Mouse (Mus musculus) heart, embryonic 12.5 days (tissue): Measurements from ENCODE around the gene Aip. TPM values are rescaled to one million over a fixed set of nuclear protein-coding genes. Genes with fewer than 3 reads are reported as not detected.

Experiments
- ATAC-seq: fragments of 200-750 bp; cut with Nextera tagmentation; 2 replicates; pipeline ENCODE4 v1.8.0; 2017; ENCODE audit warnings: moderate TSS enrichment, moderate library complexity; ENCODE audit not compliant: insufficient number of reproducible peaks, low FRiP score
- H3K27ac ChIP-seq: fragments of 300-500 bp; sonication (generic); 2 replicates; pipeline ENCODE4 v1.5.1; 2016; ENCODE audit warnings: mild to moderate bottlenecking, moderate library complexity; ENCODE audit not compliant: poor library complexity, severe bottlenecking
- H3K27me3 ChIP-seq: fragments of 300-500 bp; sonication (generic); replicated peaks from 2 replicates; pipeline ENCODE4 v1.6.1; 2016; ENCODE audit warnings: mild to moderate bottlenecking, moderate library complexity
- H3K36me3 ChIP-seq: fragments of 300-500 bp; sonication (generic); 2 replicates; pipeline ENCODE4 v1.6.1; 2016; ENCODE audit warnings: mild to moderate bottlenecking, moderate library complexity
- H3K4me1 ChIP-seq: fragments of 300-500 bp; sonication (generic); replicated peaks from 2 replicates; pipeline ENCODE4 v1.6.1; 2016; ENCODE audit warnings: mild to moderate bottlenecking
- H3K4me2 ChIP-seq: fragments of 300-500 bp; sonication (generic); 2 replicates; pipeline ENCODE4 v1.6.1; 2016; ENCODE audit warnings: mild to moderate bottlenecking, moderate library complexity
- H3K4me3 ChIP-seq: fragments of 300-500 bp; sonication (generic); 2 replicates; pipeline ENCODE4 v1.5.1; 2016; ENCODE audit warnings: mild to moderate bottlenecking
- H3K9ac ChIP-seq: fragments of 300-500 bp; sonication (generic); 2 replicates; pipeline ENCODE4 v1.6.1; 2016; ENCODE audit warnings: mild to moderate bottlenecking, moderate library complexity
- H3K9me3 ChIP-seq: fragments of 300-500 bp; sonication (generic); replicated peaks from 2 replicates; pipeline ENCODE4 v1.6.1; 2016; ENCODE audit warnings: mild to moderate bottlenecking, moderate library complexity
- WGBS: fragments of 180-500 bp; shearing (Covaris S2); methylation state at CpG from one replicate; pipeline ENCODE4 v1.1.7; 2016; 5-methylcytosine and 5-hydroxymethylcytosine counted together
- polyA plus RNA-seq: library from polyadenylated mRNA; unstranded; fragments of >200 nt; fragmentation: Nextera tagmentation; extraction: Ambion mirVana; gene quantifications from 2 replicates; pipeline ENCODE4 v1.2.1, GENCODE M21; 2016

Aip gene
- polyA plus RNA-seq, 1 experiment from 2014 or later, result 80.4 TPM

DNA sequence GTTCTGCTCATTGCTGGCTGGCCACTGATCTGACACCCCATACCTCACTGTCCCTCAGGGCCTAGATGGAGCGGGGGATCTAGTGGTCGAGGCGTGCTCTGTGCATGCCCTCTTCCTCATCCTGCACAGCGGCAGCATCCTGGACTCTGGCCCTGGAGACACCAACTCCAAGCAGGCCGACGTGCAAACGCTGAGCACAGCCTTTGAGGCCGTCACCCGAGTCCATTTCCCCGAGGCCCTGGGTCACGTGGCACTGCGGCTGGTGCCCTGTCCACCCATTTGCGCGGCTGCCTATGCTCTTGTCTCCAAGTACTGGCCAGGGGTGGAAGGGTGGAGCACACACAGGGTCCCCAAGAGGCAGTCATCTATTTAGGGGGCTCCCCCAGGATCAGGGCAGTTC lies 19.0 kb downstream of the Aip start:
- peaks cover 26% of the 10 kb centered on the region for H3K36me3 ChIP-seq
- H3K4me1 ChIP-seq, result no peaks in the 10 kb centered on the region
- no peaks in the 10 kb centered on the region for H3K9me3 ChIP-seq
- H3K9ac ChIP-seq, result no peak overlapping the region
- H3K4me3 ChIP-seq, result no peak overlapping the region
- no peak overlapping the region for H3K27ac ChIP-seq
- WGBS, result 82% methylated on average over 14 of the region's 14 CpGs
- H3K27me3 ChIP-seq, result peaks cover 34% of the 10 kb centered on the region
- H3K4me2 ChIP-seq, result no peak overlapping the region
- ATAC-seq, result no peak

- H3K4me2 ChIP-seq, result no peak overlapping the region
- peaks cover 14% of the 10 kb centered on the region for H3K4me1 ChIP-seq
- ATAC-seq, result no peak
- H3K27ac ChIP-seq, result no peak overlapping the region
- H3K27me3 ChIP-seq, result peaks cover 50% of the 10 kb centered on the region
- H3K9me3 ChIP-seq, result no peaks in the 10 kb centered on the region
- peaks cover 19% of the 10 kb centered on the region; the same call in 1 of the 2 replicates for H3K36me3 ChIP-seq
- no peak overlapping the region for H3K4me3 ChIP-seq
- no peak overlapping the region for H3K9ac ChIP-seq
- WGBS, result 83% methylated on average over 16 of the region's 16 CpGs
Observed at GRCm38 (mm10) chr19:4104675-4105194, 20.9 kb downstream of the Aip start.

DNA sequence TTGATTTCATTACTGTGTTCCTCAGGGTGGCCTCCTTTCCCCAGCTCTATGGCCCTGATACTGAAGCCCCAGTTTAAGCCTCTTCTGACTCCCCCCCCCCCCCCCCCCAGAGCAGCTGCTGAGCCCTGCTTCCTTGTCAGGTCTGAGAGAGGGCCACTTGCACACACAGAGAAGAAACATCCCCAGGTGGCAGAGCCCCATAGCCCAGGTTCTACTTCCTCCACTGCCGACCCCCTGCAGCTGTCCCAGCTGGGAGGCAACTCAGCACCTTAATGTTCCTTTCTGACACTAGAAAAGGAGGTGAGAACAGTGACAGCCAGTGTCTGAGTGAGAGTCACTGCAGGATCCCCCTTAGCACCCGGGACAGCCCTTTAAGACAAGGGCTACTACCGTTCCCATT lies 21.9 kb downstream of the Aip start:
- H3K4me3 ChIP-seq, result no peak overlapping the region
- no peak overlapping the region for H3K27ac ChIP-seq
- no peak overlapping the region for H3K4me2 ChIP-seq
- H3K9ac ChIP-seq, result no peak overlapping the region
- ATAC-seq, result no peak
- WGBS, result 41% methylated on average over 3 of the region's 3 CpGs
- peaks cover 50% of the 10 kb centered on the region for H3K27me3 ChIP-seq
- H3K4me1 ChIP-seq, result peaks cover 23% of the 10 kb centered on the region
- no peaks in the 10 kb centered on the region for H3K9me3 ChIP-seq
- H3K36me3 ChIP-seq, result peaks cover 19% of the 10 kb centered on the region; the same call in 1 of the 2 replicates

GRCm38 (mm10) chr19:4103294-4103693 lies 22.4 kb downstream of the Aip start:
- ATAC-seq, result no peak
- peaks cover 28% of the 10 kb centered on the region for H3K4me1 ChIP-seq
- H3K27me3 ChIP-seq, result peaks cover 50% of the 10 kb centered on the region
- H3K4me2 ChIP-seq, result no peak overlapping the region
- H3K4me3 ChIP-seq, result no peak overlapping the region
- H3K9ac ChIP-seq, result no peak overlapping the region
- WGBS, result 92% methylated on average over 18 of the region's 18 CpGs
- H3K9me3 ChIP-seq, result no peaks in the 10 kb centered on the region
- peaks cover 19% of the 10 kb centered on the region; the same call in 1 of the 2 replicates for H3K36me3 ChIP-seq
- no peak overlapping the region for H3K27ac ChIP-seq

DNA sequence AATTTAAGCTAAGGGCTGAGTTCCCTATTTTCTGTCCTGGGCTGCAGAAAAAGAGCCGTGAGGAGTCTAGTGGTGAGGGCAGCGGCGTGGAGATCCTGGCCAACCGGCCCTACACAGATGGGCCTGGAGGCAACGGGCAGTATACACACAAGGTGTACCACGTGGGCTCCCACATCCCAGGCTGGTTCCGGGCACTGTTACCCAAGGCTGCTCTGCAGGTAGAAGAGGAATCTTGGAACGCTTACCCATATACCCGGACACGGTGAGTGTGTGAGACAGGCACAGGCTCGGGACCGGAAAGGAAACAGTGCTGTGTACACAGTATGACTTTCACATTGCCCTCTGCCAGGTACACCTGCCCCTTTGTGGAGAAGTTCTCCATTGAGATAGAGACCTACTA lies 23.0 kb downstream of the Aip start:
- peaks cover 19% of the 10 kb centered on the region; the same call in 1 of the 2 replicates for H3K36me3 ChIP-seq
- no peak overlapping the region for H3K9ac ChIP-seq
- no peaks in the 10 kb centered on the region for H3K9me3 ChIP-seq
- WGBS, result 89% methylated on average over 12 of the region's 12 CpGs
- H3K4me1 ChIP-seq, result peaks cover 33% of the 10 kb centered on the region
- ATAC-seq, result no peak
- H3K27me3 ChIP-seq, result peaks cover 50% of the 10 kb centered on the region
- H3K27ac ChIP-seq, result no peak overlapping the region
- no peak overlapping the region for H3K4me2 ChIP-seq
- no peak overlapping the region for H3K4me3 ChIP-seq

- WGBS, result 79% methylated on average over 2 of the region's 2 CpGs
Observed at GRCm38 (mm10) chr19:4102049-4102448, 23.6 kb downstream of the Aip start.

DNA sequence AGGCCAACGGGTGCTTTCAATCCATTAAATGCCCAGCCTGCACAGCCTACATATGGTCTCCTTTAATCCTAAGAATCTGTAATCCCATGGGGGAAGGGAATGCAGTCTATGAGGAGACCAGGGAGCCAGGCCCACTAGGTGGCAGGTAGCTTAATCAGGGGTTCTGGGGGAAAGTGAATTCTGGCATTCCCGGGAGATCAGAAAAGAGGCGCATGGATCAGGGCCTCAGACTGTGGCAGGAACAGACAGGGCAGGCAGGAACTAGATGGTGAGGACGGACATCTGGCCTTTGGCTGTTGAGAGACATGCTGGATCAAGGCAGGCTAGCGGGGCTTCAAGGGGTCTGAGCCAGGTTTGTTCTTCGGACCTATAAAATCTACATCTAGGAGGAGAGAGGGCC lies 24.2 kb downstream of the Aip start:
- 0 out of 2 replicates have a peak overlapping the region, but pooled peaks have one; percentile 59 for H3K4me3 ChIP-seq
- H3K27ac ChIP-seq, result no peak overlapping the region
- no peak overlapping the region for H3K9ac ChIP-seq
- H3K9me3 ChIP-seq, result no peaks in the 10 kb centered on the region
- ATAC-seq, result no peak
- H3K27me3 ChIP-seq, result peaks cover 50% of the 10 kb centered on the region
- peaks cover 37% of the 10 kb centered on the region for H3K4me1 ChIP-seq
- 69% methylated on average over 6 of the region's 6 CpGs for WGBS
- H3K36me3 ChIP-seq, result peaks cover 19% of the 10 kb centered on the region; the same call in 1 of the 2 replicates
- H3K4me2 ChIP-seq, result peak overlapping the region; percentile 95; the same call in 1 of the 2 replicates

More at GRCm38 (mm10) chr19:4102049-4102448, 23.6 kb downstream of the Aip start:
- H3K27me3 ChIP-seq, result peaks cover 50% of the 10 kb centered on the region
- H3K27ac ChIP-seq, result no peak overlapping the region
- no peak for ATAC-seq
- peaks cover 19% of the 10 kb centered on the region; the same call in 1 of the 2 replicates for H3K36me3 ChIP-seq
- no peak overlapping the region for H3K4me2 ChIP-seq
- H3K9ac ChIP-seq, result no peak overlapping the region
- no peaks in the 10 kb centered on the region for H3K9me3 ChIP-seq
- no peak overlapping the region for H3K4me3 ChIP-seq
- H3K4me1 ChIP-seq, result peaks cover 36% of the 10 kb centered on the region

DNA sequence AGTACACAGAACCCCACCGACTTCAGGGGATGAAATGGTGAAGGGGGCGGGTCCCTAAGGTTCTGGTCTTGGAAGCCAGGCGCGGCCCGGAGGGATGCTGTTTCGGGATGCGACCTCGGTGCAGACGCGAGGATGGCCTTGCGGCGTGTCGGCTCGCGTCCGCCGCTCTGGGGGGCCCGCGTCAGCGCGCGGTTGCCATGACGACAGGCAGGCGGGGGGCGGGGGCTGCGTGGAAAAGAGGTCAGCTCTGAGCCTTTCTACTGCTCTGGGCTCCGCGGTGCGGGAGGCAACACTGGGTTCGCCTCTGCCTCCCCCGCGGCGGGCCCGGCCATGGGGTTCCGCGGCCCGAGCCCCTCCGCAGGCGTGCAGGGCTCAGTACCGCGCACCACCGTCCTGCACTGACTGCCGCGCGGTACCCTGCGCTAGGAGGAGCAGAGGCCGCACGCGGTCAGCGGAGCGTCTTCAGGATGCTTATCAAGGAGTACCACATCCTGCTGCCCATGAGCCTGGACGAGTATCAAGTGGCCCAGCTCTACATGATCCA lies 24.9 kb downstream of the Aip start:
- Histone ChIP-seq H3K4me2 (peak overlapping the region; percentile 95), H3K9me3 (no peaks in the 10 kb centered on the region), H3K4me1 (peaks cover 41% of the 10 kb centered on the region), H3K4me3 (peak overlapping the region; percentile 59), H3K36me3 (peaks cover 19% of the 10 kb centered on the region; the same call in 1 of the 2 replicates), H3K9ac (peak overlapping the region; percentile 65), H3K27ac (no peak overlapping the region), H3K27me3 (peaks cover 50% of the 10 kb centered on the region)
- ATAC-seq, result no peak
- under 1% methylated on average over 51 of the region's 52 CpGs for WGBS

- H3K4me2 ChIP-seq, result peak within 1 kb of the TSS; percentile 95
- H3K4me1 ChIP-seq, result peaks cover 41% of the 10 kb centered on the region
- ATAC-seq, result peak; percentile 51
- peak within 1 kb of the TSS; percentile 4; the same call in 1 of the 2 replicates for H3K27ac ChIP-seq
- peak within 1 kb of the TSS; percentile 59 for H3K4me3 ChIP-seq
- WGBS, result 1% methylated on average over 53 of the region's 53 CpGs
- no peaks in the 10 kb centered on the region for H3K9me3 ChIP-seq
- peaks cover 13% of the 10 kb centered on the region; the same call in 1 of the 2 replicates for H3K36me3 ChIP-seq
- H3K9ac ChIP-seq, result peak within 1 kb of the TSS; percentile 65
- H3K27me3 ChIP-seq, result peaks cover 46% of the 10 kb centered on the region
Observed at GRCm38 (mm10) chr19:4099837-4100717, 25.6 kb downstream of the Aip start, which contains the start of gene Pitpnm1. Gene Pitpnm1 (plus strand): TSS chr19:4099998.

DNA sequence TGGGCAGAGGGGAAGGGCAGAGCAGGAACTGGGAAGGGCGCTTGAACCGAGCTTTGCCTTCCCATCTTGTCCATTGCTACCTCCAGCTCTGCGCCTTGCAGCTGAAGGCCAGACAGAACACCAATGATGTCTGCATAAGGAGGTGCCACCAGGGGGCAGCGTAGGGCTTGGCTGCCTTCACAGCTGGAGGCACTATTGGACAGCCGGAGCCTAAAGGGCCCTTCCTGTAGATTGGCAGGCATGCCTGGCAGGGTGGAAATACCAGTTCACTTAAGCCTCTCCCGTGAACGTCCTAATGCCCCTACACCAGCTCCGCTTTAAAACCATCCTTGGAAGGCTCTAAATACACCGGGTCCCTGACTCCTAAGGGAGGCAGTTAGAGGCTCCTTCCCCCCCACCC lies 26.6 kb downstream of the Aip start:
- Histone ChIP-seq H3K9me3 (no peaks in the 10 kb centered on the region), H3K27ac (no peak overlapping the region), H3K4me2 (peak overlapping the region; percentile 95), H3K36me3 (peaks cover 8% of the 10 kb centered on the region; the same call in 1 of the 2 replicates), H3K9ac (no peak overlapping the region), H3K4me1 (peaks cover 41% of the 10 kb centered on the region), H3K4me3 (peak overlapping the region; percentile 59; the same call in 1 of the 2 replicates), H3K27me3 (peaks cover 43% of the 10 kb centered on the region)
- no peak; the same call in 1 of the 2 replicates for ATAC-seq
- 10% methylated on average over 9 of the region's 9 CpGs for WGBS

DNA sequence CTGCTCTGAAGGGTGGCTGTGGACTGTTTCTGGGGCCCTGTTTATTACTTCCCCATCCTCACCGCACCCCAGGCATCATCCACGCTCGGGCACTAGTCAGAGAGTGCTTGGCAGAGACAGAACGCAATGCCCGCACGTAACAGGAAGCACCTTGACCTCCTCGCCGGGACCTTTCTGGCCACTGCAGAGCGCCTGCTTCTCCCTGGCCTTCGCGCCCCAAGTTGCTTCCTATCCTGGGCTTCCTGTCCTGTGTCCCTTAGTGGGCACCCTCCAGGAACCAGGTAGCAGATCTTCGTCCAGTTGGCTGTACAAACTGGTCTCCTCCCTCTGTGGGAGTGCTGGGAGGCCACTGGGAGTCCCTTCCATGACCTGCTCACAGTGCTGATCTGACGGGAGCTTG lies 27.2 kb downstream of the Aip start:
- Histone ChIP-seq H3K9me3 (no peaks in the 10 kb centered on the region), H3K27me3 (peaks cover 39% of the 10 kb centered on the region), H3K4me2 (peak overlapping the region; percentile 74; the same call in 1 of the 2 replicates), H3K27ac (no peak overlapping the region), H3K36me3 (peaks cover 6% of the 10 kb centered on the region; the same call in 1 of the 2 replicates), H3K4me1 (peaks cover 41% of the 10 kb centered on the region), H3K4me3 (no peak overlapping the region), H3K9ac (no peak overlapping the region)
- WGBS, result 90% methylated on average over 13 of the region's 13 CpGs
- no peak for ATAC-seq
